Mouse (Mus musculus) 3T3-L1 (cell line): ENCODE measurements around the gene Zfp341.
A peak's percentile ranks its signal among the peaks of the same experiment; 100 is the strongest.

ENCODE experiments used
- DNase-seq: peaks from one replicate; pipeline ENCODE4 v3.0.0-alpha.2; 2015; ENCODE audit warnings: low read depth, low spot score

Zfp341 gene

DNA sequence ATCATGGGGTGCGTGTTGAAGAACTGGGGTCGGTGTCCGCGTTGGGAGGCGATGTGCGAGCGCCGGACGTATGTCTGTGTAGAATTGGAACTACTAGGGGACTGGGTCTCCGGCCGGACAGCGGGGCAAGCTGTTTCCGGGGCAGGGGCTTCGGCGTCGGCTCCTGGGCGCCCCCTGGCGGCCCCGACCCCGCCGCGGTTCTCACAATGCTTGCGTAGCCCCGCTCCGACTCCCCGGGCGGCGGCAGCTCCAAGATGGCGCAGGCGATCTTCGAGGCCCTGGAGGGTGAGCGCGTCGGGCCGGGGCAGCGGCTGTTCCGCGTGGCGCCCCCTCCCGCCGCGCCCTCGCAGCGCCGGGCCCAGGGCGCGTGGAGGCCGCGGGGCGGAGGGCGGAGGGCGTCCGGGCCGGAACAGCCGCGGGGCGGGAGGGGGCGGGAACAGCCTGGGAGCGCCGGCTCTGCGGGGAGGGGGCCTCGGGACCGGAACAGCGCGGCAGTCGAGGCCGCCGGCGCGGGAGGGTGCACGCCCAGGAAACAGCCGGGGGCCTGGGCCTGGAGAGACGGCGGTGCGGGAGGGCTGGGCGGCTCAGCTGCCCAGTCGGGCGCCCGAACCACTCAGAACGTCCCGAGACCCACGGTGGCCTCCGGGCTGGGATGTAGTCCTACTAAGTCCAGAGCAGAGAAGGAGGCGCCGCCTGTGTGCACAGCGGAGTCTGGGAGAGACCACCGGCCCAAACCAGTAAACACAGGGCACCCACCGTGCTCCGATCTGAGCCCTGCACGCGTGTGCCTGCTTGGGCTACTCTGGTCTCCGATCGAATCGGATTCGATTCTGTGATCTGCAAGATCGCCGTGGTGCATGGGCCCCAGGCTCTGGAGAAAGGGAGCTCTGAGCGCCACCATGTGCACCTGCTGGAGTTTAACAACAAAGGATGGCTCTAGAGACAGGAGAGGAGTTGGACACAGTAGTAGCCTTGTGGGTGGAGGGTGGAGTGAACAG lies at the start of gene Zfp341, which contains the start of gene 4930519P11Rik:
TSS of gene Zfp341 (plus strand) at position 180 of the 998 bp plus-strand sequence.
TSS of gene 4930519P11Rik (minus strand) at position 320 of the 998 bp plus-strand sequence.
- DNase-seq: peak; percentile 82

DNA sequence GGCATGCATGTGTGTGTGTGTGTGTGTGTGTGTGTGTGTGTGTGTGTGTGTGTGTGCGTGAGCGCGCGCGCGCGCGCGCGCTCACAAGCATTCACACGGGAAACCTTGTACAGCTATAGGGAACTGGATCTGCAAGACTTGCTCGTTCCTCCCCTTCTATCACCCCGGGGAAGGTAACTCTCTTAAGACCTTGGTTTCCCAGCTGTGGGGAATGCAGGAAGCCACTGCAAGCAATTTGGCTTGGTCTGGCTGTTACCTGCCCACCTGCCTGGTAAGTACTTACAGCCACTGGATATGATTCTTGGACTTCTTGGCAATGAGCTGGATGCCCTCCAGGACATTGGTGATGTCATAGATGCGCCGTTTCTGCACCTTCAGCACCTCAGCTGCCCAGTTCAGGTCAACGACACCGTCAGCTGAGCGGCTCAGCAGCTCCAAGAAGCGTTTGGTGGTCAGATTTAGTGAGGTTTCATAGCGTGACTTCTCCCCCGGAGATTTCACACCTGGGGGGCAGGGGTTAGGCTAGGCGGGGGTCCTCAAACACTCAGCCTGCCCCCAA lies 49.4 kb upstream of the Zfp341 start:
- DNase-seq: no peak

DNA sequence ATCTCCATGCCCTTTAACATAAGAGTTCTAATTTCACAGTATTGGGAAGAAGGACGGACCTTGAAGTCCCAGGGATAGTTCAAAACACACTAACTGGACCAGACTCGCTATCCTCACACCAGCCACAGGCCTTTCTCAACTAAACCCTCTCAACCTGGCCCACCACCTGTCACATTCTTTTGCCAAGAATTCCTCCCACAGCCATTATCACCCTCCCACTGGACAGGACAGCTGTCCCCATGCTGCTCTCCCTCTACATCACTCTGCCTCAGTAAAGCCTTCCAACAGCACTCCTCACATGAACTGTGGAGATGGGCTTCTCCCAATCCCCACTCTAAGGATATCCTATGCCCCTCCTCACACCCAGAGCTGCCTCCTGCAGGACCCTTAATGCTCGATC lies 47.5 kb upstream of the Zfp341 start:
- no peak for DNase-seq

DNA sequence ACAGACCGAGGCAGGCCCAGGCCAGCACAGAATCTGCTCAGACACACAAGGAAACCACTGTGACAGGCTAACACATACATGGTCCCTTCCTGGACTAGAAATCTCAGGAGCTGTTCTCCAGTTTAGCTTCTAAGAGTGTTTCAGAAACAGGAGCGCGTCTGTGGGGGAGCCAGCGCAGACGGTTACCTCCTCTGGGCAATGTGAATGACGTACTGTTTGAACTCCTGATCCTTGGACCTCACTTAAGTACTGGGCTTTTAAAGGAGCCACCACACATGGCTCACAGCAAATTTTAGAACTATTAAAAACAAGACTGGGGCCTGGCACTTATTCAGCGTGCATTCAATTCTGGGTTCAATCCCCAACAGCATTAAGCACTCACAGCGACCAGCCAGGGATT lies 46.5 kb upstream of the Zfp341 start:
- no peak for DNase-seq

DNA sequence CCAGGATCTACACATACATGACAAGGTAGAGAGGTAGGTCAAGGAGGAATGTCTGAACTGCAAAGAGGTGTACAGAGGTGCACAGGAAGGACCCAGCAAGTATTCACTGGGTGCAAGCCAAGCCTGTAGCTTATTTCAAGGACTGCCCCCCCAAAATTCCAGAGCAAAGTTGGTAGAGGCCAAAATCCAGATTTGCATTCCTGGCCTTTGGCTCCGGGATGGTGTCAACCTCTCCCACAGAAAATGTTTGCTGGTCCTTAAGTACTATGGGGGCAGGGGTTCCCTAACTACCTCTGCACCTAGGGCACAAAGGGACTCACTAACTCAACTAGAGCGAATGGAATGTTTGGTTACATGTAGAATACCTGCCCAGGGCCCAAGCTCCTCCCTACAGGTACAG lies 45.3 kb upstream of the Zfp341 start:
- peak; percentile 38 for DNase-seq

DNA sequence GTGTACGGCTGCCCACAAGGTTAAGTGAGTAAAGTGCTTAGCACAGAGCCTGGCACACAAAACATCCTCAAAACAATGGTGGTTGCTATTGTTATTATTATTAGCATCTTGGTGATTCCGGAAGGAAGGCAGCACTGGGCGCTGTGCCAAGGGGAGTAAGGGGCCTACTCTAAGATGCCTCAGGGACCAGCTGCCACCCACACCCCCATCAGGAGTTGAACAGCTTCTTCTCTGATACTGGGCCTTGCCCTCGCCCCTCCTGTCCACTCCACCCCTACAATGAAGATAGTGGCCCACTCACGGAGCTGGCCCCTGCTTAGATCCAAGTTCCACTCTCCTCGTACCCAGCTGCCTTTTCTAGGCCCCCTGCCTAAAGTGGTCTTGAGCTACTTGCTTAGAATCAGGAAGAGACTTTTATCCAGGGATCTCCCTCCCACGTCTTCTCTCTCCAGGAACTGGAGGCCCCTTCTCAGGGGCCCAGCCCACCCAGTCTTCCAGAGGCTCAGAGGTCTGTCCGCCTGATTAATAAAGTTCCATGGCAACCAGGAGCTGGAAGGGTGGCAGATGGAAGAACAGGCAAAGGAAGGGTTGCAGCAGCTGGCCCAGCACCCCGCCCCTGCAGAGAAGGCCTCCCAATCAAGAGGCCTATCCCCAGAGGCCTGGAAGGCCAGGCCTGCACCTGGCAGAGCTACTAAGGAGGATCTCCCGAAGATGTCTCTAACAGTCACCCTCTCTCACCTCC lies 44.6 kb upstream of the Zfp341 start:
- DNase-seq: peak; percentile 56

DNA sequence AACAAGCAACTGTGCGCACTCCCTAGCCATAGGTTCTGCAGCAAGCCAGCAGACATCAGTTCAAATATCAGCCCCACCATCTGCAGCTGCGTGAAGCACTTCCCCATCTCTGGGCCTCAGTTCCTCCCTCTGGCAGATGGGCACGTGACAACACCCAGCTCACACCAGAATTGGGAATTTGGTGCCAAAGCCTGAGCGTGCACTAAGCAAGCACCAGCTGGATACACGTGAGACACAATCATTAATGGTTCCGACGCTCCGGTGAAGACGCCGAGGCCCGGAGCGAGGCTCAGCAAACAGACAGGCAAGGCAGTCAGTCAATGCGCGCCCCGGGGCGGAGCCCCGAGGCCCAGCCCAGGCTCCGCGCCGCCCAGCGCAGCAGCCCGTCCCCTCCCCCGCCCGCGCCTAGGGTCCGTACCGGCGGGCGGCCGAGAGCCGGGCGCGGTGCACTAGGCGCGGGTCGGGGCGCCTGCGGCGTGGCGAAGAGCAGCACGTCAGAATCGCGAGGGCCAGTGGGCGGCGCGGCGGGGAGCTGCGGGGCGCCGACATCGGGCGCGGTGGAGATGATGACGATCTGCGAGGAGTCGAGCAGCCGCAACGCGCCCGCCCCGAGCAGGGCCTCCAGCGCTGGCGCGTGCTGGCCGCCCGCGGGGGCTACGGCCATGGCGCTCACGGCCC lies 43.9 kb upstream of the Zfp341 start:
- DNase-seq: peak; percentile 79

DNA sequence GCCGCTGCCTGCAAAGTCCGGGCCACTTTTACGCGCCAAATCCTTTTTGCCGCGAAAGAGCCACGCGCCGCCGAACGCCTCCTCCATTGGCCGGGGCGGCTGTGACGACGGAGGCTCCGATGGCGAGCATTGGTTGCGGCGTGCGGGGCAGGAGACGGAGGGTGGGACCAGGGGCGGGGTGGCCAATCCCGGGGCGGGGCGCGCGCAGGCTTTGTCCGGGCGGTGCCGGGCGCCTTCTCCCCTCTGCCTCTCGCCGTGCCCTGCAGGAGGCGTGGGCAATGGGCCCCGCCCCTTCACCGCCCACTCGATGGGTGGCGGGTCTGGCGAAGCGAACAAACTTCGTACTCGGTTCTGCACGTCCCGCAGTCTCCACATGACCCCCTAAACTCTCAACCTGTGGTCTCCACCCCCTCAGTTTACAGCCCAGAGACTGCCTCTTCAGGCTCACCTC lies 43.2 kb upstream of the Zfp341 start, which contains the start of gene E2f1:
TSS of gene E2f1 (minus strand) at position 57 of the 451 bp plus-strand sequence.
- peak; percentile 96 for DNase-seq

DNA sequence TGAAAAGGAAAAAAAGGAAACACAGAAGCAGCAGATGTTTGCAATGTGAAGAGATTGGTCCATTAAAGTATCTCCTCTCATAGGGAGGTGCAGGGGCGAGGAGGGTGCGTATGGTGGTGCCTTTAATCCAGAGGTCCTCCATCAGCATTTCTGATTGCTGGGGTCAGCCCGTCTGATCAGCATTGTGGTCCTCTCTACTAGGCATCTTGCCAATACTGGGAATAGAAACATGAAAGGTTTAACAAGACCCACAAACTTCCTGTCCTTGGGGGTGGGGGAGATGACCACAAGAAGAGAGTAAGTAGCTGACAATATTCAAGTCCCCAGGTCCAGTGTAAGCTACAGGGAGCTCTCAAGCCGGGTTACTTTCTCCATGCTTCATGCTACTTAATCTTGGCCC lies 42.4 kb upstream of the Zfp341 start:
- DNase-seq: peak; percentile 51

DNA sequence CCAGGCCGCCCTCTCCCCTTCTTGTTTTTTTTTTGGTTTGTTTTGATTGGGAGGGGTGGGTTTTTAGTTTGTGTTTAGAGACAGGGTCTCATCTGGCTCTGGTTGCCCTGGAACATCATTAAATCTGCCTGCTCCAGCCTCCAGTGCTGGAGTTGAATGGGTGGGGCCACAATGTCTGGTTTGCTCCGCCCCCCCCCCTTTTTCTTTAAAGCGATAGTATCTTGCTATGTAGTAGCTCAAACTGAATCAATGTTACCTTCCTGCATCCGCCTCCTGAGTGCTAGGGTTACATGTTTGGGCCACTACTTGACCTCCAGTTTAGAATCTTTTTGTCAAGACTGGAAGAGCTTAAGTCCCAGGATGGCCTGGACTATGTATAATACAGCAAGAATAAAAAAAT lies 41.8 kb upstream of the Zfp341 start:
- peak; percentile 57 for DNase-seq

DNA sequence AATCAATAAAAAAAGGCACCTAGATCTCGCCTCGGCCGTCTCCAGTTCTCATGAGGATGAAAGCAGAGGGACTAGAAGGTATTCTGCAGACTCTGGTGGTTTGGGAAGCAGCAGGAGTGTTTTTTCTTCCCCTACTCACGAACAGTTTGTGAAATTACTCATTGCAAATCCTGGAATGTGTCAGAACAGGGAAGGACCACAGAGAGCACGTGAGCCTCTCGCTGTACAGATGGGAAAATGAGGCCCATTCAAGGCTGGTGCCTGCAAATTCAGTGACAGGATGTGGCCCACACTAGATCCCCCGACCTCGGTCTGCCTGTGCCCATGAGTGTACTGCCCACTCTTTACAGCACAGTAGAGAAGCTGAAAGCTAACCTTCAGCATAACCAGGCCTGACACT lies 41.1 kb upstream of the Zfp341 start:
- peak; percentile 64 for DNase-seq

DNA sequence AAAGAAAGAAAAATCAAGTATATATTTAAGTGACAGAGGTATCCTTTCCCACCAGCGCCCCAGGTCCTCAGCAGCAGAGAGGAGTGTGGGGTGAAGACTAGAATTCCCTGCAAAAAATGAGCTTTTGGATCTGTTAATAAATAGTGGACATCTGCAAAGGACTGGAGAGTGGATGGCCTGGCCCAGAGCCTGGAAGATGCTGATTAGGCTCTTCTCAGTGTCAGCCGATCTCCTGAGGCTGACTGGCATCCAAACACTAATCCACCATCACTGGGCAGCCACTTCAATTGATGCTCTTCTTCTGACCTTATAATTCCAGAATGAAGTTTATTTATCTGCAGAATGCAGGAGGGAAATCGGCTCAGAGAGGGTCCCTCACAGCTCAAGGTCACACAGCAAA lies 40.1 kb upstream of the Zfp341 start:
- DNase-seq: no peak

DNA sequence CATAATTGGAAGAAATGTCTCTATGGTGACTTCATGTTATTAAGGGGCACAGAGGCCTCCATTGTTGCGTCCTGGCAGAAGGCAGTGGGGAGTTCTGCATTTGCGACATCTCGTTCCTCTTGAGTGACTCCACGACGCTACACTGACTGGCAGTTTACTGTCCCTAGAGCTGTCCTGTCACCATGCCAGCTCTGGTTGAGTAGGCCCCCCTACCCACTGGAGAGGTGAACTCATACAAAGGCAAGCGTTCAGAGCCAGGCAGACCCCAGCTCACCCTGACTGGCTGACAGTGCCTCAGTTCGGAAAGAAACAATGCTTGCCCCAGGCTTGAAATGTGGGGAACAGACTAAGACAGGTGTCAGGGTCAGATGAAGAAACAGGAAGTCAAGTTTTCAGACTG lies 38.8 kb upstream of the Zfp341 start:
- DNase-seq: no peak

DNA sequence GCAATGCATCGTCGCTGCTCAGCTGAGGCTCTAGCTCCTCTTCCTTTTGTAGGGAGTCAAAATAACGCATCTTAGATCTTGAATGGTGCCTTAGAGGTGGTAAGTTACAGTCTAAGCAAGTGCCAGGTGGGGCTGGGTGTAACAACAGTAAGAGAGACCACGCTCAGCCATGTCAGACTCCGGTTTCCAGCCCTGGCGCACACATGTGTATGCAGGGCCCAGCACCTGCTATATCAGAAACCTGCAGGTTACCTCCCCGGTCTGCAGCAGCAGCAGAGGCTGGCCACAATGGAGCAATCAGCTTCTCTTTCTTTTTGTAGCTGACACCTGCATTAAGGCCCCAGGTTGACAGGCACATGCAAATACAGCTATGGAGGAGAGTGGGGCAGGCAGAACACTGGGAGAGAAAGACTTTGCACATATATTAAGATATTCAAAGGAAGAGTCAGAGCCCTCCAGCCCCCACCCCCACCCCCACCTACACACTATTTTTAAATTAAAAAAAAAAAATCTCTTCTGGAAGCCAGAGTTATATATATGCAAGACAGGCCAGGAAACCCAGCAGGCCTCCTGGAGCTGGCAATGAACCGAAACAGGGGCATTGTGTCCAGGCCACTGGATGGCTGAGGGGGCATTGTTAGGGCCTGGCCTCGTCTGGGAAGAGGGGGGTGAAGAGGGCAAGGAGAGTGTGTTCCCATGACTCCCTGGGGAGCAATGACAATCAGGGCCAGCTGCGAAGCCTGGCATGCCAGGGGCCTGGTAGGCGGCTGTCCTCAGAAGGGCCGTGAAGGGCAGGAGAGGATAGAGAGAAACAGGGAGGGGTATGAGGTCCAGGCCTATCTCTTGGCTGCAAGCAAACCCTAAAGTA lies 36.0 kb upstream of the Zfp341 start:
- DNase-seq: no peak

DNA sequence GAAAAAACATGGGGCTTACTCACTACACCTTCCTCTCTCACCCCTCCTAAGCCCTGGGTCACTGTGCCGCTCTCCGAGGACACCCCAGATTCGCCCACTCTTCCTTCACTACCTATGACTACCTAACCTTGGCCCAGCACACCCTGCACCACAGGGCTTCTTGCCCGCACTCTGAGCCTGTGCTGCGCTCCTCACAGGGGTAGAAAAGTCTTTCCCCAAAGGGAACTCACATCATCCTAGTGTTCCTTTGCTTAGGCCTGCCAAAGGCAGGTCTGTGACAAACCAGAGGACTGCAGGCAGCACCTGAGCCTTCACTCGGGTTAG lies 35.4 kb upstream of the Zfp341 start:
- DNase-seq: no peak

DNA sequence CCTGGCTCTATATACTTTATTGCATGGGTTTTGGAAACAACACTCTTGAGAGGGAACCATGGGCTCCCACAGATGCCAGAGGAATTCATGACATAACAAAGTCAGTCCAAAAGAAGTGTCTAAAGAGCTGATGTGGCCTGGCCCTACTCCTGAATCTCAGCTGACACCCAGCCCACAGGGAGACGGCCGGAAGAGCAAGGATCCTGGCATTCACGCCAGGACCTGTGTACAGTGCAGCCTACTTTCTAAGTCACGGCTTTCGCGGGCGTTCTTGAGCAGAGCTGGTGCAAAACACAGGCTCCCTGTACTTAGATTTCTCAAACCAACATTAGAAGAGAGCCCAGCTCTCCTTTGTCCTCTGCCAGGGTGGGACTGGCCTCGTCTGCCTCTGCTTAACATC lies 32.5 kb upstream of the Zfp341 start:
- peak; percentile 26 for DNase-seq

DNA sequence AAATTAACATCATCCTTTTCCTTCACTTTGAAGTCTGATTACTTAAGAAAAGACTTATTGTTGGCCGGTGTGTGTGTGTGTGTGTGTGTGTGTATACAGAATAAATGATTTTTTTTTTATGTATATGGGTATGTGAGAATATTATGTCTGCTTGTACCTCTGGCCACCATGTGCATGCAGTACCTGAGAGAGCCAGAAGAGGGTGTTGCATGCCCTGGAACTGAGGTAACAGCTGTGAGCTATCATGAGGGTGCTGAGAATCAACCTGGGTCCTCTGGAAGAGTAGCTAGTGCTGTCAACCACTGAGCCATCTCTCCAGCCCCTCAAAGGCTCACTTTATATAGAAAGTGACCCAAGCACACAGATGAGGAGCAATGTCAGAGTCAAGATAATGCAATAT lies 31.7 kb upstream of the Zfp341 start:
- DNase-seq: no peak

DNA sequence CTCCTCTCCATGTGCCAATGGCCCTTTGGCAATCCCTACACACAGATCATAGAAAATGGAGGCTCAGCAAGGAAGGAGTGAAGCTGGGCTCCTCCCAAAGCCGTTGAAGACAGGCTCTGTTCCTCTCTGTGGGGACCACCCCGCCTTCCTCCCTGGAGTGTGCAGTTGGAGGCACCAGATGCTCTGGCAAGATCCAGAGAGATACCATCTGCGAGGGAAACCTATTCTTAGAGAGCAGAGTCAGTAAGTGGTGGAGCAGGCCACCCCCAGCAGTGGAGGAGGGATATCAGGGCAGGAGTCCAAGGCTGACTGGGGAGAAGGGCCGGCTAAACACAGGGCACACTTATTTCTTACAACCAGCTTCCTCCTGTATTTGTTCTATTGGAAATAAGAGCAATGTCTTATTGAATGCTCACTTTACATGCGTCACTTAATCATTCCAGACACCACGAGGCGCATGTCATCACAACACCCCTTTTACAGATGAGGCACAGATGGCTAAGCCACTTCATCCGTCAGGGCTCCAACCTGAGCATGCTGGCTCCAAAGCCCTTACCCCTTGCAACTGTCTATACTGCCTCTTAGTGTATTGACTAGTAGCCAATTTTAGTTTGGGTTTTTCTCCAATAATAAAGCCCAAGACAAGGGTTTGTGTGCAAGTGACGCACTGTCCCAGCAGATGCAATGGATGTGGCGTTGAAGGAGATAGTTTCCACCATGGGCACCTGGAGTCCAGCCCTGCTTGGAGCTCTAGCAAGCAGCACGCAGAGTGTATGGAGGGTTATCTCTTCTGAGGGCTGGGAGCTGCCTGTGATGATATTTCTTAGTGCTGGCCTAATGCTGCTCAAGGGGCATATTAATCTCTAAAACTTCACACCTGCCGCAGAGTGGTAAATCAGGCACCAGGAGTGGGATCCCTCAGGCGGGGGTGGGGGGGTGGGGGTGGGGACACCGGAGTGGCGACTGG lies 28.9 kb upstream of the Zfp341 start:
- DNase-seq: no peak

DNA sequence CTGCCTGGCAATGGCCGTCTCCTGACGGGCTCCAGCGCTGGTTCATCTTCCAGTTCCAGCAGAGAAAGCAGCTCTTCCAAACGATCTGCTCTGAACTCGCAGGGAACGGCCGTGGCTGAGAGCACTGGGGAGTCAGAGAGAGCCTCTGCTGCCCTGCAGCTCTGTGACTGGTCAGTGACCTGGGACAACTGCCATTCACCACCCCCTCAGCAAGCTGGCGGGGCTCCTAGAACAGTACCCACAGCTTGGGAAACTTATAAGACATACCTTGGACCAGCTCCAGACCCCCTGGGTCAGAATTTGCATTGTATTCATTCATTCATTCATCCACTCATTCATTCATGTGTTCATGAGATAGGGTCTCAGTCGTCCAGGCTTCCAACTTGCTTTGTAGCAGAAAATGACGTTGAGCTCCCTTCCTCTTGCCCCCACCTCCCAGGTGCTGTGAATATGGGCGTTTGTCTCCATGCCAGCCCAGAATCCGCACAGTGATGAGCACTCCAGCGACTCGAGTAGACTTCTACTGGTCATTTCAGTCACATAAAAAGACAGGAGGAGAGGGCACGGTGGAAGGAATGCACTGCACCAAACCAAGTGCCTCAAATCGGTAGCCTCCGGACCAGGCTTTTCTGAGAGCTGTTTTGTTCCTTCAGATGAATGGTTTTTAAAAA lies 28.0 kb upstream of the Zfp341 start:
- DNase-seq: no peak
